Mouse (Mus musculus): ENCODE results near the gene Ercc6l2.

Gene Ercc6l2

DNA sequence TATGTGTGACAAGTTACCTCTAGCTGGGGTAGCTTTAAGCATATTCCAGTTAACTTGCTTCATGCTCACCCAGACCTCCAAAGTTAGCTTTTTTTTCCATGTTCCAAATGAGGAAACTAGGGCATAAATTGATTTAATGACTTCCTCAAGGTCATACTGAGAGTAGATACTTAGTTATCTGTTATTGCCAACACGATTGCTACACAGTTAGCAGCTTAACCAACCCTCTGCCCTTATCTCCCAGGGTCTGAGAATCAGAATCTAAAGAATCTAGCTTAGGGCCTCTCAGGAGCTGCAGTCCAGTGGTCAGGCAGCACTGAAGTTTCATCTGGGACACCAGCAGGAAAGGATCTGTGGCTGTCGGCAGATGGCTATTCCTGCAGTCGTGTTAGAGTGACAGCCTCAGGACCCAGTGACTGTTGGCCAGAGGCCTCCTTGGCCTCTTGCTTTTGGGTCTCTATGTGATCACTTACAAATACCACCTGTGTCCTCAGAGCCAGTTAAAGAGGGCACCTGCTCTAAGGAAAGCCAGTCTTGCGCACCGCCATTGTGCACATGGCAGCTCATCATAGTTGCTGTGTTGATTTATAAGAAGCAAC, 115.0 kb downstream of the Ercc6l2 start:
- DNase-seq (ENCODE audit: low spot score) = no peak

DNA sequence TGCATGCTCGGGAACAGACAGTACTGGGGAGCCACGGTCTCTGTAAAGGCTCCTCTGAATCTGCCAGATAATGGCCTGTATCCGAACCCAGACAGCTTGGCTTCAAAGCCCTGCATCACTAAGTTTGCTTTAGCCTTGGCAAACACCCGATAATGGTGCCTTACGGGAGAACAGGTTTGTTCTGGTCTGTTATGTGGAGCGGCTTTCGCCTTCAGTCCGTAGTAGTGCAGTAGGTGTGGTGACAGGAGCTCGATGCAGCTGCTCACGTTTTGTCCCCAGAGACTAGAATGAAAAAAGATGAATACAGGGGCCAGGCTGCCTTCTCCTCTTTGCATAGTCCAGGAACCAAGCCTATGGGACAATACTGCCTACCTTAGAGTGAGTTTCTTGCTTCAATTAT, 115.5 kb downstream of the Ercc6l2 start:
- DNase-seq (ENCODE audit: low spot score) = no peak

DNA sequence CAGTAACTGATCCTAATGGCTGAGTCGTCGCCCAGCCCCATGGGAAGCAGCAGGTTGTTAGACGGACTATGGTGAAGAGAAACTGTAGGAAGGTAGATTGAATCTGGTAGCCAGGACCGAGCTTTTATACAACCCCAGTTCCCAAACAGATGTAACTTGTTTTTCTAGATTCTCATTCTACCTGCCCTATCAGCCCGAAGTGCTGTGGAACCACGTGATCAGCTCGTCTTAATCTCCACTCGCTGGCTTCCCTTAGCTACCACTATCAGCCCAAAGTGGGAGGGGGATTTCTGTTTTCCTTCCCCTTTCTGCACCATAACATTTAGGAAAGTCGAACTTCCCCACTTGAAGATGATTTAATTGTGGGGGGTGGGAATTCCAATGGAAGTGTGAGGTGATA, 121.3 kb downstream of the Ercc6l2 start:
- DNase-seq (ENCODE audit: low spot score) = no peak

DNA sequence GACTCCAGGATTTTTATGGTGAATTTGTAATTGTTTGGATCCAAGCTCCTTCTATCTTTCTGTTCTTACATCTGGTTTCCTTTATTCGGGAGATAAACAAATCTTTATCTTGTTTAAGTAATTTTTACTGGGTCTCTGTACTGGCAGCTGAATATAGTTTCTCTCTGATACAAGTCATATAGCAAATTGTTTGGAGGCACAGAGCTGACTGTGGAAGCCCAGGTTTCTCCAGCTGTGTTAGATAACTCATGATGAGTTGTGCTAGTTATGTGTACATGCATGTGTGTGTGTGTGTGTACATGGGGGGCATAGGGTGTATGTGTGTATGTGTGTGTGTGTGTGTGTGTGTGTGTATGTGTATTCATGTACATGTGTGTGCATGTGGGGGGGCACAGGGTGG, 125.2 kb downstream of the Ercc6l2 start:
- no peak for DNase-seq (ENCODE audit: low spot score)

DNA sequence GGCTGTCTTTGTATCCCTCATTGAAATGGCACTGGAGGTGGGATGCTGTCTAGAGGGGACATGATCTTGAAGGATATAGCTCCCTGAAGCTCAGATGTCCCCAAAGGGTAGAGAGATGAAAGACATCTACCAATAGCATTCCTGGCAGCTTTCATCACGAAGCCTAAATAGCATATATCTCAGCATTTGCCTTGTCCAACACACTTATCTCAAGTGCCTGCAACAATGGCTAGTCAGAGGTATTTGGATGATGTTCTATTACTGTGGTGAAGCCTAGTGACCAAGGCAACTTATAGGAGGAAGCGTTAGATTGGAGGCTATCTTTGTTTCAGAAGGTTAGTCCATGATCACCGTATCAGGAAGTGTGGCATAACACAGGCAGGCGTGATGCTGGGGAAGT, 126.1 kb downstream of the Ercc6l2 start:
- no peak for DNase-seq (ENCODE audit: low spot score)

DNA sequence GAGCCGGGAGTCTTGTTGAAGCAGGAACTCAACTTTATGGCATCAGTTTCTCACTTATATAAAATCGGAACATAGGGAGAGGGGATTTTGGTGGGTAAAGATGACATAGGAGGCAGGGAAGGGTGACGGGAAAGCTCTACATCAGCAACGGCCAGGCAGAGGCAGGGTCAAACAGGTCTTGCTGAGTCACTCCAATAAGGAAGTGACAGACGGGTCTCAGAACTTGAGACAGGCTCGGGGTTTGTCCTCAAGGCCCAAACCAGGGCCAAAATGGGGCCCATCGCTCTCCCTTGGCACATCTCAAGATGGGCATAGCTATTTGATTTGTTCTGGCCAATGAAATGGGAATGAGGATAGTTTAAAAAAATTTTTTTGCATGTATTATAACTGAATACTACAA, 128.6 kb downstream of the Ercc6l2 start:
- DNase-seq (ENCODE audit: low spot score) = no peak

DNA sequence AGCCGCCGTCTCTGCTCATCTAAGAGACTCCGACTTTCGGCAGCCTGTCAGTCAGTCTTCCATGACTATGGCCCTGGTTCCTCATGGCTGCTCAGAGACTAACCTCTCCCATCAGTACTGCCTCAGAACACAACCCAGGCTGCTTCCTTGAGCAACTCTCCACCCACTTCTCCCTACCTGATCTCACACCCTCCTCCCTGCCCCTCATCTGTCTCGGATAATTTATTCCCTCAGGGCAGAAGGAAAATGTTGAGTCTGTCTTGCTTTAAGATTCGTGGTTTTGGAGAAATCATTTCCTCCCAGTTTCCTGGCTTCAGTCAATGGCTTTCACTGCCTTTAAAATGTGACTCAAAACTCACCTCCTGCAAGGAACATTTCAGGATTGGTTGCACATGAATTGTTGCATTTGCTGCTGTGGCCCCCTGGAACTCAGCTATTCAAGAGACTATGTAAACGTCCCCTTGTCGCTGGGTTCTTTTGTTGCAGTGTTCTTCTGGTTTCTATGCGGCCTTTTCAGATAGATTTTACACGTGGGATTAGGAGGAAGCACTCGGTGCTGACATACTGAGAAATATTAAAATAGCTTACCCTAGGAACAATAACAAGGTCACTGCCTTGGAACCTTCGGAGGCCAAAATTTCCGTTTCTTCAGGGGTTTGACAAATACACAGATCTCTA, 129.4 kb downstream of the Ercc6l2 start:
- DNase-seq (ENCODE audit: low spot score) = peak; percentile 51

Measured in embryo, embryonic 10.5 days (tissue).